Mouse (Mus musculus): ENCODE data around the gene Oas1f.
"Not testable (repeated sequence)": the region's sequence is repeated elsewhere in the genome, so short reads cannot be mapped to it uniquely, and the experiment has no call there.

The Oas1f gene

DNA sequence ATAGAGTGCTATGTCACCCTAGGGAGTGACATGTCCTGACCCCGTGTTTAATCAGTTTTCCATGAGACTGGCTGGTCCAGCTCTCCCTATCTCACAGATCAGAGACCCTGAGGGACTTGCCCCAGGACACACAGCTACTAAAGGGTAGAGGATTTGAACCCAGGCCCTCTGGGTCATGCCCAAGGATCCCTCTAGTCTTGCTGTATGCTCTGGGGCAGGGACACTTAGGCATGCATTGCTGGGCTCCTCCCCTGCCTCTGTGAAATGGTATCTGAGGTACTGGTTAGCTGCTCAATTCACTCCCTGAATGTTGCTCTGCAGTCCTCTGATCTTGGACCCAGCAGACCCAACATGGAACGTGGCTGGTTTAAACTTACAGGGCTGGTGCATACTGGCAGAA lies 24.3 kb downstream of the Oas1f start:
- DNase-seq, result no peak

GRCm38 (mm10) chr5:120876839-120877238 lies 29.7 kb downstream of the Oas1f start:
- not testable (repeated sequence) for DNase-seq

DNA sequence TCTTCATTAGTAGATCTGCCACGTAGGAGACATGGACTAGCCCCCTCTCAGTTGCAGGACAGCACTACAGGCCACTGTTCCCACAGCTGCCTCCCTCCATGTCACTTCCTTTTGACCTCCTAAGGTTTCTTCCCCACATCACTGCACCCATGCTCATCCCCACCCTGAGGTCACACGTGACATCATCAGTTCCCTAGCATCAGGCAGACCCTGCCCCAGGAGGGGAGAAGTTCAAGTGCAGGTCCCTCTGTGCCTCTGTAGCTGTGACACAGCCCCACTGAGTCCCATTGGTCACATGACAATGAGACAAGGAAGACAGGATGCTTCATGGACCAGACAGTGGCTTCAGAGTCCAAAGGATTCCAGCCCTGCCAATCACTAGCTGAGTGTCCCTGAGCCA lies 30.2 kb downstream of the Oas1f start:
- DNase-seq, result not testable (repeated sequence)

DNA sequence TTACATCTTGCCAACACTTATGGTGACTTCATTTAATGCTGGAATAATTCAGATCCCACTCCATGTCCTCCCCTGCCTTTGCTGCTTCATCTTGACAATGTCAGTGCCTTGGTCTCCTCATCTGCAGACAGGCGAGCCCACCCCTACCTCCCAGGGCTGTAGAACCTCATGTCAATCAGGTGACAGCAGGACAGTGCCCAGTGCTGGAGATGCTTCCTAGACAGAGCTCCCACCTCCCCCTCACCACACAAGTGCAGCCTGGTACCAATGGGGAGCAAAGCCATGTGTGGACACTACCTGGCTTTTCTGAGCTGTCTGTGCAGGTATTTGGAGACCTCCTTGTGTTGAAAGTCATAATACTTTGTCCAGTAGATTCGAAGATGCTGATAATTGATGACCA lies 31.6 kb downstream of the Oas1f start:
- DNase-seq, result not testable (repeated sequence)

DNA sequence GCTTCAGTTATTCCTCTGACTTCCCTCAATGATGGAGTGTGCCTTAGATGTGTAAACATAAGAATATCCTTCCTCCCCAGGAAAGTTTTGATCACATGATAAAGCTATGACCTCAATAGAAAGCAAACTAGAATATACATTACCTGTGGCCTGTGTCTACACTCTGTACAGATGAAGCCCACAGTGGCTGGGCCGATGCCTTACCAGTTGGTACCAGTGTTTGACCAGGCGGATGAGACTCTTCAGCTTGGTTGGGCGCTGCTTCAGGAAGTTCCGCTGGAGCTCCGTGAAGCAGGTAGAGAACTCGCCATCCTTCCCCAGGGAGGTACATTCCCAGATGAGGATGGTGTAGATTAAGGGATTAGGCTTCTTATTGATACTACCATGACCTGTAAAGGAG lies 34.5 kb downstream of the Oas1f start:
- DNase-seq, result not testable (repeated sequence)

DNA sequence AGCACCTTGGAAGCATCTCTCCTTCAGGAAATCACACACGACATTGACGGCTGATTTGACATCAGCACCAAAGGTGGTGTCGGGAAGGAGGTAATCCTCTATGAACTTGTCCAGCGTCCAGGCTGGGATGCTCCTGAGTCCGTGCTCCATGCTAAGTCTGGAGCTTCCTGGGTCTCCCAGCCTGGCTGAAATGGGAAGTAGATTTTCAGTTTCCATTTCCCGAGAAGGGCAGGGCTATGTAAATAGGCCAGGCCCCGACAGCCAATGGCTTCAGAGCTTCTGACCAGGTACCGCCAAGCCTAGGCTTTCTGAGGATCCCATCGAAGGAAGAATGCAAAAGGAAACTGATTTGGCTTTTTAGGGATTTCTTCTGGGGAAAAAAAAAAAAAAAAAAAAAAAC lies 40.2 kb downstream of the Oas1f start, which contains the start of gene Oas1g:
Oas1g (minus strand) TSS at position 201 of the 400 bp plus-strand sequence.
- peak in 1 of 2 experiments; percentile 11 for DNase-seq

DNA sequence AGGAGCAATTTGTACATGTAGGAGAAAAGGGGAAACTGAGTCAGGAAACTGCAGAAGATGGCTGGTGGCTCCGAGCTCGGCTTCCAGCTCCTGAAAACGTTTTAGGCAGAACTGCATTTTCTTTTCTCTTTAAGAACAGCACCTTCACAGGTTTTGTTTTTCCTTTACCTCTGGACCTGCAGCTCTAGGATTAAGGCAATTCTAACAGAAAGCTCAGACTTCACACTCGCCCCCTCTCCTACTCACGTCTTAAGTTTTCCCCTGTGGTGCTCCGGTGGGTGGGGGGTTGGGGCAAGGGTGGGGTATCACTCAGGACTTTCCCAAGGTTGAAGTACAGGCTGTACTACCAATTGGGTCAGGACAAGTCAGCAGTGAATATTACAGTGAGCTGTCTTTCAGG lies 40.7 kb downstream of the Oas1f start:
- no peak for DNase-seq

DNA sequence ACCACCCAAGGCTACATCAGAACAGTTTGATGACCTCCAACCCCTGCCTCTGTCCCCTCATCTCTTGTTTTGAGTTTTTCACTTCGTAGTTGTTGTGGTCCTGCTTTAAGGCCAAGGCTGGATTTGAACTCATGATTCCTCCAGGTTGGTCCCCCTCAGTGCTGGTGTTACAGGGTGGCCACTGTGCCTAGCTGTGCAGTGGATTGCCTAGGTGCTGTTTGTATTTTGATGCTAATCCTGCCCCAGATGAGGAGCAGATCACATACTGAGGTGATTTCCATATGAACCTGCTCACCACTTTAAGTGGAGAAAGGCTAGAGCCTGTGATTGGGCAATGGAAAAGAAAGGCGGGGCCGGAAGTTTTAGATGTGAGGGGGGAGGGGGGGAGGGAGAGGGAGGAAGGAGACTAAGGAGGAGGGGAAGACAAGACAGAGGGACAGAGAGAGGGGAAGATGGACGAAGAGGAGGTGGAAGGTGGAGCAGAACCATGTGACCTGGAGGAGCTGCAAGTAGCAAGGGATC lies 41.2 kb downstream of the Oas1f start:
- DNase-seq, result not testable (repeated sequence)

GRCm38 (mm10) chr5:120890026-120890425 lies 42.9 kb downstream of the Oas1f start:
- DNase-seq, result no peak

- DNase-seq, result no peak
Measured at GRCm38 (mm10) chr5:120890991-120891390, 43.8 kb downstream of the Oas1f start.

- not testable (repeated sequence) for DNase-seq
Measured at GRCm38 (mm10) chr5:120891566-120892242, 44.5 kb downstream of the Oas1f start.

DNA sequence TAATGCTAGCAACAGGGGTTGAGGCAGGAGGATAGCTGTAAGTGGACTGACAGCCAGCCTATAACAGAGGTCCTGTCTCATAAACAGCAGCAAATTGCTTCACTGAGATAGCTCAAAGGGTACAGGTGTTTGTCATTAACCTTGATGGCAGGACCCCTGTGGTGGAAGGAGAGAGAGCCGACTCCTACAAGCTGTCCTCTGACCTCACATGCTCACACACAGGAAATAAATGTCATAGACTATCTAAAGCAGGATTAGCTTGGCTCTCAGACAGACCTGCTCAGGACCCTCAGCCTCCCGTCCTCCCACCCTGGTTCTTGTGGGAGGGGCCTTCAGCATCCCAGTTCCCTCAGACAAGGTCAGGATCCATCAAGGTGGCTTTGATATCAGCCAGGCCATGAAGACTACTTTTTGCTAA lies 45.1 kb downstream of the Oas1f start:
- DNase-seq, result no peak

- DNase-seq, result not testable (repeated sequence)
Measured at GRCm38 (mm10) chr5:120893866-120894265, 46.7 kb downstream of the Oas1f start.

DNA sequence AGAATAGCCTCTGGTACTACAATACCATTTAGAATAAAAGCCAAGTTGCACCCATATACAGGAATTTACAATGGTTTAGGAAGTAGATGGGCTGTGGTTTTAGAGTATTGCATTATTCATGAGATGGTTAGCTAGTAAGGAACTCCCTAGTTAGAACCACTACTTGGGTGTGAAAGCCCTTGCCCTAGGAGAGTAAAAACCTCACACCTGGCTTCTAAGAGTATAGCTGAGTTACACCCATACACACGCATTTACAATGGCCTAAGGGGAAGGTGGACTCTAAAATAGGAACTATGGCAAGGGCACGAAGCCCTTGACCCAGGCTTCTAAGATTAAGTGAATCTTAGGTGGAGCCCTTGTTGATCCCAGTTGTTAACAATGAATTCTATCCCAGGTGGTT lies 47.5 kb downstream of the Oas1f start:
- DNase-seq, result not testable (repeated sequence)

GRCm38 (mm10) chr5:120895231-120895900 lies 48.2 kb downstream of the Oas1f start:
- DNase-seq, result no peak

GRCm38 (mm10) chr5:120898307-120898706 lies 51.1 kb downstream of the Oas1f start:
- no peak for DNase-seq

GRCm38 (mm10) chr5:120898726-120899125 lies 51.6 kb downstream of the Oas1f start:
- no peak for DNase-seq

- no peak for DNase-seq
Measured at GRCm38 (mm10) chr5:120900666-120901065, 53.5 kb downstream of the Oas1f start.

DNA sequence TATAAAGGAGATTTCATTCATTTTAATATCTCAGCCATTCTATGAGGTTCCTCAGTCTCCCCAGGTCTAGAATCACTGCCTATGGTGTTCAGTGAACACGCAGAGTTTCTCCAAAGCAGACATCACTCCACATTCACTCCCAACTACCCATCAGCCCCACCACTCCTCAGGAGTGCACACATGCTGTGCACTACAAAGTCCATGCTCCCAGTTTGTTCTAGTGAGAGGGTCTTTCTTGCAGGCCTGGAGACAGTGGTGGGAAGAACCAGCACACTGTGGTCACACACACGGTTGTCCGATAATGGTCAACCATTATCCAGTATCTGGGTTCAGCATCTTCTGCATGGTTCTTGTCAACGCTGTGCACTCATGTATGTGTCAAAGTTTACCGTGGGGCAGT lies 54.9 kb downstream of the Oas1f start:
- no peak for DNase-seq

- peak; percentile 34 to 51 for DNase-seq
Measured at GRCm38 (mm10) chr5:120906791-120907733, 59.9 kb downstream of the Oas1f start, which contains the start of gene Oas1a. Gene Oas1a, minus strand, starts transcription at chr5:120907521.
